35 mouse cellular contexts compared by ENCODE assay signal in genomic region chr1:150948911-150949310, GRCm38 (mm10).
"Had no signal": no experiment of that assay in that cellular context is flagged by ENCODE, and none has a peak within 500 bp of the region (broad histone marks: within the 10 kb centered on the region; RNA-seq: fewer than 3 reads in every experiment).

No protein-coding gene starts in this region.

- H3K4me3 ChIP-seq: heart, embryonic 10.5 days; heart, embryonic 12.5 days; heart, embryonic 13.5 days; heart, embryonic 15.5 days; hindbrain, embryonic 10.5 days; hindbrain, embryonic 13.5 days; hindbrain, embryonic 15.5 days; intestine, embryonic 15.5 days; kidney, embryonic 15.5 days; layer of hippocampus, adult 2 months; left cerebral cortex, adult 2 months had no signal

- H3K27me3 ChIP-seq: heart, embryonic 12.5 days; heart, embryonic 13.5 days; heart, embryonic 15.5 days; hindbrain, embryonic 15.5 days; intestine, embryonic 15.5 days; kidney, embryonic 15.5 days had no signal

- H3K9me3 ChIP-seq: heart, embryonic 10.5 days; heart, embryonic 12.5 days; heart, embryonic 13.5 days; heart, embryonic 15.5 days; hindbrain, embryonic 10.5 days; hindbrain, embryonic 15.5 days; intestine, embryonic 15.5 days; kidney, embryonic 15.5 days had no signal

- H3K4me2 ChIP-seq: heart, embryonic 11.5 days; heart, embryonic 12.5 days; heart, embryonic 13.5 days; heart, embryonic 15.5 days; hindbrain, embryonic 13.5 days; hindbrain, embryonic 14.5 days; hindbrain, embryonic 15.5 days; intestine, embryonic 15.5 days; kidney, embryonic 15.5 days had no signal

- ATAC-seq: hindbrain, embryonic 16.5 days; hindbrain, postnatal 0 days; inflammation-experienced regulatory T-cells, adult 6 months; intestine, embryonic 15.5 days; intestine, embryonic 16.5 days; intestine, postnatal 0 days had no signal

- DNase-seq: heart, postnatal 10 days; heart, postnatal 14 days; heart, postnatal 36 days; heart, postnatal 4 days; kidney, adult 11 months; kidney, adult 18-20 months; kidney, adult 2 months; kidney, adult 8-10 months; kidney, adult 9 months; kidney, postnatal 10 days; kidney, postnatal 14 days; kidney, postnatal 25 days; kidney, postnatal 36 days; kidney, postnatal 4 days; layer of hippocampus, adult 9-11 months; layer of hippocampus, postnatal 36 days had no signal

- H3K9ac ChIP-seq: heart, embryonic 12.5 days; heart, embryonic 13.5 days; heart, embryonic 15.5 days; hindbrain, embryonic 13.5 days; hindbrain, embryonic 14.5 days; hindbrain, embryonic 15.5 days; intestine, embryonic 15.5 days; kidney, embryonic 15.5 days had no signal

- H3K27ac ChIP-seq: heart, embryonic 10.5 days; heart, embryonic 13.5 days; heart, embryonic 15.5 days; hindbrain, embryonic 10.5 days; hindbrain, embryonic 13.5 days; hindbrain, embryonic 14.5 days; hindbrain, embryonic 15.5 days; hindbrain, postnatal 0 days; intestine, embryonic 15.5 days; kidney, embryonic 15.5 days; kidney, postnatal 0 days; layer of hippocampus, adult 2 months; left cerebral cortex, adult 2 months had no signal

- H3K36me3 ChIP-seq: heart, embryonic 15.5 days; hindbrain, embryonic 10.5 days; hindbrain, embryonic 13.5 days; hindbrain, embryonic 15.5 days; intestine, embryonic 15.5 days; kidney, embryonic 15.5 days had no signal

- H3K4me1 ChIP-seq: intestine, embryonic 15.5 days had no signal
